Mouse (Mus musculus) heart, postnatal 0 days (tissue): ENCODE measurements around the gene Plin3. TPM values are rescaled to one million over a fixed set of nuclear protein-coding genes. Genes with fewer than 3 reads are reported as not detected.

ENCODE experiments used
- ATAC-seq: fragments of 200-750 bp; cut with Nextera tagmentation; 2 replicates; pipeline ENCODE4 v1.8.0; 2017; ENCODE audit warnings: low read depth, moderate number of reproducible peaks, moderate library complexity; ENCODE audit not compliant: insufficient read depth
- DNase-seq: peaks from one replicate; pipeline ENCODE4 v3.0.0-alpha.2; 2016; ENCODE audit warnings: low spot score
- H3K27ac ChIP-seq: fragments of 300-500 bp; sonication (generic); 2 replicates; pipeline ENCODE4 v1.5.1; 2014; ENCODE audit warnings: low read depth, mild to moderate bottlenecking
- H3K27me3 ChIP-seq: fragments of 300-500 bp; sonication (generic); 2 replicates; pipeline ENCODE4 v1.6.1; 2014; ENCODE audit warnings: low read length, mixed read lengths; ENCODE audit not compliant: control insufficient read depth, insufficient read depth
- H3K36me3 ChIP-seq: fragments of 300-500 bp; sonication (generic); replicated peaks from 2 replicates; pipeline ENCODE4 v1.6.1; 2014; ENCODE audit warnings: low read length, mixed read lengths; ENCODE audit not compliant: control insufficient read depth, insufficient read depth
- H3K4me1 ChIP-seq: fragments of 300-500 bp; sonication (generic); 2 replicates; pipeline ENCODE4 v1.6.1; 2014; ENCODE audit warnings: antibody characterized with exemption; ENCODE audit not compliant: control insufficient read depth, insufficient read depth
- H3K4me2 ChIP-seq: fragments of 300-500 bp; sonication (generic); 2 replicates; pipeline ENCODE4 v1.6.1; 2014; ENCODE audit warnings: low read depth, mild to moderate bottlenecking, low read length, moderate library complexity
- H3K4me3 ChIP-seq: fragments of 300-500 bp; sonication (generic); 2 replicates; pipeline ENCODE4 v1.5.1; 2014; ENCODE audit warnings: low read depth, low read length
- H3K9ac ChIP-seq: fragments of 300-500 bp; sonication (generic); replicated peaks from 2 replicates; pipeline ENCODE4 v1.6.1; 2014; ENCODE audit warnings: low read depth, low read length, mixed read lengths
- H3K9me3 ChIP-seq: fragments of 300-500 bp; sonication (generic); replicated peaks from 2 replicates; pipeline ENCODE4 v1.6.1; 2016; ENCODE audit warnings: low read length; ENCODE audit not compliant: control insufficient read depth
- CTCF ChIP-seq: IDR thresholded peaks from 2 replicates; pipeline ENCODE4 v1.5.1; 2016; ENCODE audit warnings: antibody characterized with exemption, control low read depth, low read depth
- EP300 ChIP-seq: IDR thresholded peaks from 2 replicates; pipeline ENCODE4 v1.6.1; 2016; ENCODE audit warnings: antibody characterized with exemption, low read depth
- WGBS: fragments of 180-500 bp; shearing (Covaris S2); extraction: QIAGEN DNeasy Blood & Tissue Kit; methylation state at CpG from one replicate; pipeline ENCODE4 v1.1.7; 2014; 5-methylcytosine and 5-hydroxymethylcytosine counted together
- polyA plus RNA-seq: library from polyadenylated mRNA; unstranded; fragments of >200 nt; fragmentation: Nextera tagmentation; extraction: Ambion mirVana; gene quantifications from 2 replicates; pipeline ENCODE4 v1.2.1, GENCODE M21; 2015
- total RNA-seq: library from RNA; depleted of rRNA; stranded (reverse); fragments of >200 nt; gene quantifications from 2 replicates; pipeline ENCODE4 v1.2.3, GENCODE M21; 2014; ENCODE audit warnings: low replicate concordance

Plin3 gene
- total and polyA plus RNA-seq, 2 experiments from 2014 or later, result 70.9 to 78.5 TPM

- Histone ChIP-seq H3K4me2 (peak overlapping the region; percentile 3; the same call in 1 of the 2 replicates), H3K36me3 (peaks cover 42% of the 10 kb centered on the region), H3K4me3 (no peak overlapping the region), H3K9ac (no peak overlapping the region; the same call in 1 of the 2 replicates), H3K4me1 (peaks cover 27% of the 10 kb centered on the region), H3K27ac (peak overlapping the region; percentile 93), H3K9me3 (no peaks in the 10 kb centered on the region), H3K27me3 (no peaks in the 10 kb centered on the region)
- WGBS, result 29% methylated on average over 3 of the region's 3 CpGs
- peak; percentile 73 for DNase-seq
- no peak for TF ChIP-seq EP300
- no peak for TF ChIP-seq CTCF
- no peak for ATAC-seq
Measured at GRCm38 (mm10) chr17:56287830-56288229, 4.8 kb downstream of the Plin3 start.

GRCm38 (mm10) chr17:56285995-56286394 is 6.7 kb downstream of the Plin3 start:
- Histone ChIP-seq H3K9ac (no peak overlapping the region), H3K4me1 (peaks cover 20% of the 10 kb centered on the region), H3K4me3 (no peak overlapping the region), H3K4me2 (no peak overlapping the region), H3K9me3 (no peaks in the 10 kb centered on the region), H3K27ac (no peak overlapping the region), H3K36me3 (peaks cover 58% of the 10 kb centered on the region), H3K27me3 (no peaks in the 10 kb centered on the region)
- ATAC-seq (no peak), DNase-seq (no peak)
- TF ChIP-seq CTCF (no peak), EP300 (no peak)
- WGBS, result 94% methylated on average over 11 of the region's 11 CpGs

GRCm38 (mm10) chr17:56283316-56283715 is 9.4 kb downstream of the Plin3 start:
- Histone ChIP-seq H3K9ac (no peak overlapping the region), H3K9me3 (no peaks in the 10 kb centered on the region), H3K4me2 (no peak overlapping the region), H3K27me3 (no peaks in the 10 kb centered on the region), H3K4me3 (no peak overlapping the region), H3K4me1 (peaks cover 13% of the 10 kb centered on the region), H3K36me3 (peaks cover 77% of the 10 kb centered on the region), H3K27ac (peak overlapping the region; percentile 20; the same call in 1 of the 2 replicates)
- ATAC-seq (no peak), DNase-seq (no peak)
- TF ChIP-seq EP300 (no peak), CTCF (no peak)
- WGBS, result 84% methylated on average over 8 of the region's 8 CpGs

DNA sequence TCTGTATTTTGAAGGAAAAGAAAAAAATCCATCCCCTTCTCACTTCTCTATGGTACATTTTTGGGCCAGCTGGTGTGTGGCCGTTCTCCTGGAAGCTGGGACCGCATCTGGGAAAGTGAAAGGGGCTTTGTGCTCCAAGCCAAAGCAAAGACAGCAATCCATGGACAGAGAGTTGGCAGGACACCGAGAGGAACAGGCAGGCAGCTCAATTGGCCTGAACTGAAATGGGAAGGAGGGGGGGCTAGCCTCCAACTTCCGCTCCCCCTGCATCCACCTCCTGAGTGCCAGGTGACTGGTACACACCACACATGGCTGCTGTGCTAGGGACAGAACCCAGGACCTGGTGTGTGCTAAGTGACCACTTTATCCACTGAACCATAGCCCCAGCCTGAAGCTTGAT is 9.9 kb downstream of the Plin3 start:
- Histone ChIP-seq H3K4me1 (peaks cover 12% of the 10 kb centered on the region), H3K27ac (peak overlapping the region; percentile 20; the same call in 1 of the 2 replicates), H3K27me3 (no peaks in the 10 kb centered on the region), H3K9me3 (no peaks in the 10 kb centered on the region), H3K4me3 (no peak overlapping the region), H3K36me3 (peaks cover 80% of the 10 kb centered on the region), H3K9ac (no peak overlapping the region), H3K4me2 (no peak overlapping the region)
- ATAC-seq (no peak), DNase-seq (no peak)
- no peak for TF ChIP-seq EP300
- TF ChIP-seq CTCF, result no peak
- WGBS, result 77% methylated on average over 4 of the region's 4 CpGs

DNA sequence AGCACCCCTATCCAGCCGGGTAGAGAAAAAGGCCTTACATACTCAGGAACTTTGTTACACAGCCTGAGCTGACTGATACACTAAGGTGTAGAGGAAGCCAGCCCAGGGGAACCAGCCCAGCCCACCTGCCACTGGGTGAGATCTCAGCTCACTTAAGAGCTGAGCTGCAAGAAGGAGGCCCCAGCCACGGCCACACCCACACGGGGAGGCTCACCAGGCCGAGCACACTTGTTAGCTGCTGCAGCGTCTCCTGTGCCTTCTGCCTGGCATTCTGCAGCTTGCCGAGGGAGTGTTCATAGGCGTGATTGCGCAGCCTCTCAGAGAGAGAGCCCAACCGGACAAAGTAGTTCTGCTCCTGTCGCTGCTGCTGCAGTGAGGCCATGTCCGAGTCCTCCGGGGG is 11.5 kb downstream of the Plin3 start:
- 89% methylated on average over 12 of the region's 12 CpGs for WGBS
- ATAC-seq (no peak), DNase-seq (no peak)
- TF ChIP-seq EP300, result no peak
- no peak for TF ChIP-seq CTCF
- H3K4me1 ChIP-seq, result peaks cover 17% of the 10 kb centered on the region; the same call in 1 of the 2 replicates
- no peak overlapping the region for H3K4me2 ChIP-seq
- H3K9me3 ChIP-seq, result no peaks in the 10 kb centered on the region
- no peak overlapping the region for H3K27ac ChIP-seq
- no peaks in the 10 kb centered on the region for H3K27me3 ChIP-seq
- peaks cover 70% of the 10 kb centered on the region for H3K36me3 ChIP-seq
- no peak overlapping the region for H3K9ac ChIP-seq
- H3K4me3 ChIP-seq, result no peak overlapping the region
